Mouse (Mus musculus): ENCODE results near the gene Cel. TPM values are rescaled to one million over a fixed set of nuclear protein-coding genes. Genes with fewer than 3 reads are reported as not detected.

Gene Cel
- total and polyA plus RNA-seq, 2 experiments = 0.11 to 70.5 TPM

DNA sequence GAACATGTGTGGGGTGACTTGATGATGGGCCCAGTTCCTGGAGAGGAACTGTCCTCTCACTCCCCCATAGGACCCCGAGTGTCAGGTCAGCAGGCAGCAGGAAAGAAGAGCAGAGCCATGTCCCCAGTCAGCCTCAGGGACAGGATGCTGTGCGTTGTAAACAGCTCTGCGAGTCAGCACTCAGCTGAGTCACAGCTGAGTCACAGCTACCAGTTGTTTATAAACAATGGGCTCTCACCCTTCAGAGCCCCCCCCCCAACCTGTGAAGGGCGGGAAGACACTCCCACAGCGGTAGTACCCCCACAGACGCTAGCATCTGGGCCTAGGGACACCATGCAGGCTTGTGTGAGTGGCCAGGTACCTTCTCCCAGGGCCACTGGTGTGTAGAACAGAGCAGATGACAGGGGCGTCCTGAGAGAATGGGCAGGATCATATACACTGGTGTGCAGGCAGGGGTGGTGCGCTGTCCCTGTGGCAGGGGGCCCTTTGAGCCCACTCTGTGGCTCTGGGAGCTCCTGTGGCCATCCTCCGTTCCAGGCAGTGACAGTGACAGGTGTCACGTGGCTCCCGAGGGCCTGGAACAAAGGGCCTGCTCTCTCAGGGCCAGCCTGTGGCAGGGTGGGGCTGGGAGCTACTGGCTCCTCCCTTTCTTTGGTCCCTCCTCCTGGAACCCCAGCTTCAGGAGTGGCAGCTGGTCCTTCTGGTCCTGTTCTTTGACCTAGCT, 37.8 kb downstream of the Cel start:
- Histone ChIP-seq H3K36me3 (ENCODE audit: control insufficient read depth, insufficient read depth, low read length) (no peaks in the 10 kb centered on the region), H3K9ac (ENCODE audit: low read depth, low read length) (peak overlapping the region; percentile 29; the same call in 1 of the 2 replicates), H3K4me3 (ENCODE audit: insufficient read depth, low read depth, low read length) (no peak overlapping the region), H3K27me3 (ENCODE audit: control insufficient read depth, insufficient read depth, low read length) (no peaks in the 10 kb centered on the region), H3K27ac (replicated peaks; ENCODE audit: insufficient read depth, low read depth, low read length) (peak overlapping the region; percentile 78), H3K4me1 (ENCODE audit: control insufficient read depth, insufficient read depth, low read length) (no peaks in the 10 kb centered on the region; the same call in 1 of the 2 replicates), H3K79me2 (ENCODE audit: control insufficient read depth, insufficient read depth, low read length) (no peaks in the 10 kb centered on the region)
- 60% methylated on average over 11 of the region's 11 CpGs for WGBS
- peak; percentile 27 for DNase-seq (ENCODE audit: extremely low read depth, low read depth, low spot score)
- no peak for TF ChIP-seq CTCF (IDR thresholded peaks at IDR 0.05; ENCODE audit: low read depth, low read length)
- no peak for TF ChIP-seq POLR2A (IDR thresholded peaks at IDR 0.05; ENCODE audit: extremely low read depth, insufficient read depth, low read length)

DNA sequence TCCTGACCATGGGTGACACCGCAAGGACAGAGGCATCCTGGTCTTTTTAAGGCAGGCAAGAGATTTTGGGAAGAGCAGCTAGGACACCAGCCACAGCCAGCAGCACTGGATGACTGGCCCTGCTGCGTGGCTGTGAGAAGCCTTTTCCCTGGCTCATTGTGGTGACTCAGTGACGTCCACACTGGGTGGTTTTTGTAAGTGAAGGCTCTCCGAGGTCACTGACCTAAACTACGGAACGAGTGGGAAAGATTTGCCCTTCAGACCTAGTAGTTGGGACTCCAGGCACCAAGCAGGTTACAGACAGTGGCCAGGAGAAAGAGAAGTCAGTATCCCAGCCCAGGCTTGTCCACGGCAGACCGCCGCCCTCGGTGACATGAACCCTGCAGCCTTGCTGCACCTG, 38.8 kb downstream of the Cel start:
- no peak overlapping the region for H3K9ac ChIP-seq (ENCODE audit: low read depth, low read length)
- TF ChIP-seq POLR2A (IDR thresholded peaks at IDR 0.05; ENCODE audit: extremely low read depth, insufficient read depth, low read length) = no peak
- TF ChIP-seq CTCF (IDR thresholded peaks at IDR 0.05; ENCODE audit: low read depth, low read length) = no peak
- H3K36me3 ChIP-seq (ENCODE audit: control insufficient read depth, insufficient read depth, low read length) = no peaks in the 10 kb centered on the region
- H3K4me1 ChIP-seq (ENCODE audit: control insufficient read depth, insufficient read depth, low read length) = no peaks in the 10 kb centered on the region; the same call in 1 of the 2 replicates
- no peak overlapping the region for H3K4me3 ChIP-seq (ENCODE audit: insufficient read depth, low read depth, low read length)
- WGBS = 75% methylated on average over 10 of the region's 10 CpGs
- peak overlapping the region; percentile 50; the same call in 1 of the 2 replicates for H3K27ac ChIP-seq (replicated peaks; ENCODE audit: insufficient read depth, low read depth, low read length)
- no peak for DNase-seq (ENCODE audit: extremely low read depth, low read depth, low spot score)
- no peaks in the 10 kb centered on the region for H3K79me2 ChIP-seq (ENCODE audit: control insufficient read depth, insufficient read depth, low read length)
- no peaks in the 10 kb centered on the region for H3K27me3 ChIP-seq (ENCODE audit: control insufficient read depth, insufficient read depth, low read length)

DNA sequence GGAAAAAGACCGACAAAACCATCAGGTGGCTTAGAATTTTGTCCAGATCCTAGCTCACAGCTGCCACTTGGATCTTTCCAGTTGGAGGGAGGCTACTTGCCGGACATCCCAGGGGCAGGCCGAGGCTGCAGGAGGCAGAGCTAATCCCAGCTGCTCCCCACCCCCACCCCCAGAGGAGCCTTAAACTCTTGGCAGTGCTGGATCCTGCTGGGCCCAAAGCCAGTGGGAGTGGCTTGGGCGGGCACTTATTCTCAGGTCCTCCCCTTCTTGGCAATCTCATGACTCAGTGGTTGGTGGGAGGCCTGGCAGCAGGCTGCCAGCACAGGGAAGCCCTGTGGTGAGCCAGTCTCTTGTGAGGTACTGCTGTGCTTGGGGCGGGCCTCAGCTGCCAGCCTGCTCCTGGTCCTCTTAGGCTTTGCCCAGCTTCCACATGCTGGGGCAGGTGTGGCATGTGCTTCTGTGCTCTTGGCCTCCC, 39.5 kb downstream of the Cel start:
- H3K4me1 ChIP-seq (ENCODE audit: control insufficient read depth, insufficient read depth, low read length) = no peaks in the 10 kb centered on the region; the same call in 1 of the 2 replicates
- H3K79me2 ChIP-seq (ENCODE audit: control insufficient read depth, insufficient read depth, low read length) = no peaks in the 10 kb centered on the region
- TF ChIP-seq CTCF (IDR thresholded peaks at IDR 0.05; ENCODE audit: low read depth, low read length) = no peak
- TF ChIP-seq POLR2A (IDR thresholded peaks at IDR 0.05; ENCODE audit: extremely low read depth, insufficient read depth, low read length) = no peak
- no peaks in the 10 kb centered on the region for H3K36me3 ChIP-seq (ENCODE audit: control insufficient read depth, insufficient read depth, low read length)
- H3K9ac ChIP-seq (ENCODE audit: low read depth, low read length) = no peak overlapping the region
- 21% methylated on average over 5 of the region's 5 CpGs for WGBS
- DNase-seq (ENCODE audit: extremely low read depth, low read depth, low spot score) = peak; percentile 44
- H3K27ac ChIP-seq (replicated peaks; ENCODE audit: insufficient read depth, low read depth, low read length) = no peak overlapping the region
- no peaks in the 10 kb centered on the region for H3K27me3 ChIP-seq (ENCODE audit: control insufficient read depth, insufficient read depth, low read length)
- H3K4me3 ChIP-seq (ENCODE audit: insufficient read depth, low read depth, low read length) = no peak overlapping the region

DNA sequence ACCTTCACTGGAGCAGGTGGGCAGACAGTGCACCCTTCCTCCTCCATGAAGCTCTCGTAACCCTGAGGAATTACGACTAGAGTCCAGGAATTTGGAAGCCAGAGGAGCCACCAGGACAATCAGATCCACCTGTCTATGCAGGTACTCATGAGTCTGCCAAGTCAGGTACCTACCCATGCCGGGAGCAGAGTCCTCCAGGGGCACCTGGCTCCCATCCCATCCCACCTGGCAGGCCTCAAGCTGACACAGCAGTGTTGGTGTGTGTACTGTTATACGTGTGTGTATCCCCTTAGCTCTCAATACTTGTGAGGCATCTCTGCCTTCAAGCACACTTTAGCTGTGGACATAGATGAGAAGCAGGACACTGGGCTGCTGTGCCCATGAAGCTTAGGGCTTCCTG, 41.0 kb downstream of the Cel start:
- Histone ChIP-seq H3K9ac (ENCODE audit: low read depth, low read length) (no peak overlapping the region), H3K36me3 (ENCODE audit: control insufficient read depth, insufficient read depth, low read length) (no peaks in the 10 kb centered on the region), H3K27me3 (ENCODE audit: control insufficient read depth, insufficient read depth, low read length) (no peaks in the 10 kb centered on the region), H3K4me1 (ENCODE audit: control insufficient read depth, insufficient read depth, low read length) (no peaks in the 10 kb centered on the region; the same call in 1 of the 2 replicates), H3K4me3 (ENCODE audit: insufficient read depth, low read depth, low read length) (no peak overlapping the region), H3K79me2 (ENCODE audit: control insufficient read depth, insufficient read depth, low read length) (no peaks in the 10 kb centered on the region), H3K27ac (replicated peaks; ENCODE audit: insufficient read depth, low read depth, low read length) (no peak overlapping the region)
- no peak for TF ChIP-seq POLR2A (IDR thresholded peaks at IDR 0.05; ENCODE audit: extremely low read depth, insufficient read depth, low read length)
- TF ChIP-seq CTCF (IDR thresholded peaks at IDR 0.05; ENCODE audit: low read depth, low read length) = no peak
- no peak for DNase-seq (ENCODE audit: extremely low read depth, low read depth, low spot score)
- 43% methylated on average over 4 of the region's 4 CpGs for WGBS

DNA sequence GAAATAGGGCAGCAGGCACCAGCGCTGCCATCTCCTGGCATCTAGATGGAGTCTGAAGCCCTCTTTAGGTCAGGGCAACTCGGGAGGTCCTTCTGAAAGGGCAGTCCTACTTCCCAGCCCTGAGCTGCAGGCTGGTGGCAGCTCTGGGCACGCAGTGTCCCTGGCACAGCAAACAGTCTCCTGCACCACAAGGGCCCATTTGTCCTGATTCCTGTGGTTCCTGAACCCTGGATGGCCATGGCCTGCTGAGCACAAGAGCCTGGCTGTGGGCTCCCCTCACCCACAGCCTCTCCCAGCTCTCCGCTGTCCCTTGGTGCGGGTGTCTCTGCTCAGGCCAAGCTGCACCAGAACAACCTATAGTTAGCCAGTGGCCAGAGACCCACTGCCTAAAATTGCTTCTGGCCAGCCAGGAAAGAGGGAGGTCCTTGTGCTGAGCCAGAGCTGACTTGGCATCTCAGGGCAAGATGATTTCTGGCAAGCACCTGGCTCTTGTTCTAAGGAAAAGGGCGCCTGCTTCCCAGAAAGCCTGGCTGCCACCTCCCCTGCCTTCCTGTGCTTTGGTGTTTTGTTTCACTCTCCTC, 41.5 kb downstream of the Cel start:
- TF ChIP-seq POLR2A (IDR thresholded peaks at IDR 0.05; ENCODE audit: extremely low read depth, insufficient read depth, low read length) (no peak), CTCF (IDR thresholded peaks at IDR 0.05; ENCODE audit: low read depth, low read length) (no peak)
- Histone ChIP-seq H3K79me2 (ENCODE audit: control insufficient read depth, insufficient read depth, low read length) (no peaks in the 10 kb centered on the region), H3K27ac (replicated peaks; ENCODE audit: insufficient read depth, low read depth, low read length) (no peak overlapping the region), H3K27me3 (ENCODE audit: control insufficient read depth, insufficient read depth, low read length) (no peaks in the 10 kb centered on the region), H3K36me3 (ENCODE audit: control insufficient read depth, insufficient read depth, low read length) (no peaks in the 10 kb centered on the region), H3K4me1 (ENCODE audit: control insufficient read depth, insufficient read depth, low read length) (no peaks in the 10 kb centered on the region; the same call in 1 of the 2 replicates), H3K9ac (ENCODE audit: low read depth, low read length) (no peak overlapping the region), H3K4me3 (ENCODE audit: insufficient read depth, low read depth, low read length) (no peak overlapping the region)
- WGBS = 88% methylated on average over 6 of the region's 6 CpGs
- no peak for DNase-seq (ENCODE audit: extremely low read depth, low read depth, low spot score)

DNA sequence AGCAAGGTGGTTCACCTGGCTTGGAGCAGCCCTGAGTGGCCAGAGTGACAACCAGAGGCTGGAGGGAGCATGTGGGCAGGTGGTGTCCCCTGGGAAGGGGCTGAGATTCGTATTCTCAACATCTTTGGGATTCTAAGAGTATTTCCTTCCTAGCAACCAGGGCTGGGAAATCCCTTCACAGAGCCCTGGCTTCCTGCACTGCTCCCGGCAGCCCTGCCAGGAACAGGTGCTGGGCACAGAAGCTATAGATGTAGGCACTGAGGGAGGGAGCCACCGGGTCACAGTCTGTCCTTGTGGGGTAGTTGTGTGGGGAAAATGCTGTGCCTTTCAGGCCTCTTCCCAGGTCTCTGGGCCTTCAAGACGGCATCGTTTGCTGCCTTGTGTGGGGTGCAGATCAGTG, 42.6 kb downstream of the Cel start:
- no peak for DNase-seq (ENCODE audit: extremely low read depth, low read depth, low spot score)
- TF ChIP-seq POLR2A (IDR thresholded peaks at IDR 0.05; ENCODE audit: extremely low read depth, insufficient read depth, low read length) = no peak
- TF ChIP-seq CTCF (IDR thresholded peaks at IDR 0.05; ENCODE audit: low read depth, low read length) = no peak
- H3K4me1 ChIP-seq (ENCODE audit: control insufficient read depth, insufficient read depth, low read length) = no peaks in the 10 kb centered on the region; the same call in 1 of the 2 replicates
- H3K9ac ChIP-seq (ENCODE audit: low read depth, low read length) = no peak overlapping the region
- no peaks in the 10 kb centered on the region for H3K27me3 ChIP-seq (ENCODE audit: control insufficient read depth, insufficient read depth, low read length)
- H3K4me3 ChIP-seq (ENCODE audit: insufficient read depth, low read depth, low read length) = no peak overlapping the region
- 89% methylated on average over 5 of the region's 5 CpGs for WGBS
- H3K79me2 ChIP-seq (ENCODE audit: control insufficient read depth, insufficient read depth, low read length) = no peaks in the 10 kb centered on the region
- no peak overlapping the region for H3K27ac ChIP-seq (replicated peaks; ENCODE audit: insufficient read depth, low read depth, low read length)
- H3K36me3 ChIP-seq (ENCODE audit: control insufficient read depth, insufficient read depth, low read length) = no peaks in the 10 kb centered on the region

Measured in liver, adult 2 months (tissue).